Mouse (Mus musculus): ENCODE results near the gene Plekhg1. TPM values are rescaled to one million over a fixed set of nuclear protein-coding genes. Genes with fewer than 3 reads are reported as not detected.

Gene Plekhg1
- polyA plus RNA-seq, 1 experiment, result 18.9 TPM

DNA sequence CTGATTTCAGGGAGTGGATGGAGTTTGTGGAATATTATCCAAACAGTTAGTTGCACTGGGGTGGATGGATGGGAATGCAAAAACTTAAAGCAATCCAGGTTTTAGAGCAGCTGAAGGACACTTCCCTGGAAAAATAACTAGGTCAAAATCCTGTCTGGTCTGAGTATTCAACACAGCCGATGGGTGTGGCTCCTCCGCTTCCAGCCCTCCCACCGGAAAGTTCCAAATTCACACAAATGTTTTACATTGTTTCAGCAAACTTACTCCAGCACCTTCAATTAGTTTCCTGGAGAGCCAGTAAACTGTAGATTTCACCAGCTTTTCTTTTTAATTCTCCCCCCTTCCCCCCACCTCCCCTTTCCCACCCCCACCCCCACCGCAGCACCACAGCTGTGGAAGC lies 45.2 kb downstream of the Plekhg1 start:
- H3K27ac ChIP-seq (ENCODE audit: insufficient read depth, low read length), result no peak overlapping the region
- H3K4me3 ChIP-seq (ENCODE audit: low read depth, low read length), result no peak overlapping the region
- no peak for TF ChIP-seq CTCF (IDR thresholded peaks at IDR 0.05; ENCODE audit: low read depth, low read length)
- no peak overlapping the region for H3K9ac ChIP-seq (ENCODE audit: low read depth, poor library complexity, severe bottlenecking)
- H3K27me3 ChIP-seq (ENCODE audit: control insufficient read depth, insufficient read depth, low read length, poor library complexity, severe bottlenecking), result no peaks in the 10 kb centered on the region
- H3K36me3 ChIP-seq (ENCODE audit: control insufficient read depth, insufficient read depth, low read length, poor library complexity, severe bottlenecking), result no peaks in the 10 kb centered on the region
- peaks cover 3% of the 10 kb centered on the region for H3K4me1 ChIP-seq (ENCODE audit: control insufficient read depth, insufficient read depth, low read length)
- no peaks in the 10 kb centered on the region for H3K9me3 ChIP-seq (replicated peaks; ENCODE audit: control insufficient read depth, insufficient read depth, low read length, poor library complexity, severe bottlenecking)

DNA sequence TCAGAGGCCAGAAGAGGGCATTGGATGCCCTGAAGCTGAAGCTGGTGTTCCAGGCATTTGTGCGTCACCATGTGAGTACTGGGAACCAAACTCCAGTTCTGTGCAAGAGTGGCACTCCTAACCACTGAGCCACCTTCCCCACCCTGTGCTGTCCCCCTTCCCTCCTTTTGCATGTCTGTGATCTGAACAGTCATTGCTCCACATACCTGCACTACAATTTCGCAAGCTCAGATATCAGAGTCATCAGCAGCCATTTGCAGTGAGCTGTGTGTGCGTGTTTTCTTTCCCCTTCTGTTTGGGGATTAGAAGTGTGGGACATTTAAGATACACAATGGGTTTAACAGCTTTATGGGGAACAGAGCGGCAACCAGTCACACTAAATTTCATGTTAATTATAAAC lies 46.4 kb downstream of the Plekhg1 start:
- Histone ChIP-seq H3K4me3 (ENCODE audit: low read depth, low read length) (no peak overlapping the region), H3K4me1 (ENCODE audit: control insufficient read depth, insufficient read depth, low read length) (peaks cover 3% of the 10 kb centered on the region), H3K36me3 (ENCODE audit: control insufficient read depth, insufficient read depth, low read length, poor library complexity, severe bottlenecking) (no peaks in the 10 kb centered on the region), H3K27ac (ENCODE audit: insufficient read depth, low read length) (no peak overlapping the region), H3K9ac (ENCODE audit: low read depth, poor library complexity, severe bottlenecking) (no peak overlapping the region), H3K9me3 (replicated peaks; ENCODE audit: control insufficient read depth, insufficient read depth, low read length, poor library complexity, severe bottlenecking) (no peaks in the 10 kb centered on the region), H3K27me3 (ENCODE audit: control insufficient read depth, insufficient read depth, low read length, poor library complexity, severe bottlenecking) (no peaks in the 10 kb centered on the region)
- TF ChIP-seq POLR2A (IDR thresholded peaks at IDR 0.05; ENCODE audit: insufficient read depth, low read length) (no peak), CTCF (IDR thresholded peaks at IDR 0.05; ENCODE audit: low read depth, low read length) (no peak), EP300 (IDR thresholded peaks at IDR 0.05; ENCODE audit: insufficient read depth, low read depth, low read length) (no peak)

DNA sequence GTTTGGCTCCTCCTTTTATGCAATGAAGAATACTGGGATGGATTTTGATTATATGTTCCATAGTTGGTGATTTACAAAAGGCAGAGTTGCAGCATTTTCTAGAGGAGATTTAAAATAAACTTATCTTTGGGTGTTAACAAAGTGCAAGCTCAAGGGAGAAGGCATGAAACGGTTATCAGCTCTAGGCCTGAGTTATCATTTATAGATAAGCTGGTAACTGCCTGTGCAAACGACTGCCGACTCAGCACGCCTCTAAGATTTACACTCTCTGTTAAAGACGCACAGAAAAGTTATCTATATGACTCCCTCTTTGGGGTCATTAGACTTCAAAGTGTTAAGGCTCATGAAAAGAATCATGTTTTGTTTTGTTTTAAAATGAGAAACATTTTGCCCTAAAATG lies 46.8 kb downstream of the Plekhg1 start:
- no peak overlapping the region for H3K9ac ChIP-seq (ENCODE audit: low read depth, poor library complexity, severe bottlenecking)
- H3K9me3 ChIP-seq (replicated peaks; ENCODE audit: control insufficient read depth, insufficient read depth, low read length, poor library complexity, severe bottlenecking), result no peaks in the 10 kb centered on the region
- no peaks in the 10 kb centered on the region for H3K36me3 ChIP-seq (ENCODE audit: control insufficient read depth, insufficient read depth, low read length, poor library complexity, severe bottlenecking)
- no peak overlapping the region for H3K4me3 ChIP-seq (ENCODE audit: low read depth, low read length)
- no peak overlapping the region for H3K27ac ChIP-seq (ENCODE audit: insufficient read depth, low read length)
- H3K27me3 ChIP-seq (ENCODE audit: control insufficient read depth, insufficient read depth, low read length, poor library complexity, severe bottlenecking), result no peaks in the 10 kb centered on the region
- H3K4me1 ChIP-seq (ENCODE audit: control insufficient read depth, insufficient read depth, low read length), result peaks cover 3% of the 10 kb centered on the region
- TF ChIP-seq EP300 (IDR thresholded peaks at IDR 0.05; ENCODE audit: insufficient read depth, low read depth, low read length) (no peak), CTCF (IDR thresholded peaks at IDR 0.05; ENCODE audit: low read depth, low read length) (no peak), POLR2A (IDR thresholded peaks at IDR 0.05; ENCODE audit: insufficient read depth, low read length) (no peak)

DNA sequence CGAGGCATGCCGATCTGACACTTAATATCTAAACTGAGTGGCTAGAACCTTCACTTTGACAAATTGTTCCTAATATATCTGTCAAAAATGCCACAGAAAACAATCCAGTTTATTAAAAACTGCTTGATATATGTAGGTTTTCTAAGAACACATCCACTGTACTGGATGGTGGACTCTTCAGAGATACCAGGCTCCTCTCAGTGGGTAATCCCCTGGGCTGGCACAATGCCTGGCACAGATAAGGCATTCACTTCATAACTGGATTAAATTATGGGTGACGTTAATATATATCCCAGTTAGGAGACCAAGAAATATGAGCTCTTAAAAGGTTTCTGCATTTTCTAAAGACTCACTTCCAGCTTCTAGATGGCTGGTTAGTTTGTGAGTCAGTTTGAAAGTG lies 53.7 kb downstream of the Plekhg1 start:
- no peaks in the 10 kb centered on the region for H3K4me1 ChIP-seq (ENCODE audit: control insufficient read depth, insufficient read depth, low read length)
- H3K9ac ChIP-seq (ENCODE audit: low read depth, poor library complexity, severe bottlenecking), result no peak overlapping the region
- no peak overlapping the region for H3K27ac ChIP-seq (ENCODE audit: insufficient read depth, low read length)
- no peaks in the 10 kb centered on the region for H3K9me3 ChIP-seq (replicated peaks; ENCODE audit: control insufficient read depth, insufficient read depth, low read length, poor library complexity, severe bottlenecking)
- no peak for TF ChIP-seq CTCF (IDR thresholded peaks at IDR 0.05; ENCODE audit: low read depth, low read length)
- TF ChIP-seq EP300 (IDR thresholded peaks at IDR 0.05; ENCODE audit: insufficient read depth, low read depth, low read length), result no peak
- TF ChIP-seq POLR2A (IDR thresholded peaks at IDR 0.05; ENCODE audit: insufficient read depth, low read length), result no peak
- H3K4me3 ChIP-seq (ENCODE audit: low read depth, low read length), result no peak overlapping the region
- no peaks in the 10 kb centered on the region for H3K36me3 ChIP-seq (ENCODE audit: control insufficient read depth, insufficient read depth, low read length, poor library complexity, severe bottlenecking)
- no peaks in the 10 kb centered on the region for H3K27me3 ChIP-seq (ENCODE audit: control insufficient read depth, insufficient read depth, low read length, poor library complexity, severe bottlenecking)

DNA sequence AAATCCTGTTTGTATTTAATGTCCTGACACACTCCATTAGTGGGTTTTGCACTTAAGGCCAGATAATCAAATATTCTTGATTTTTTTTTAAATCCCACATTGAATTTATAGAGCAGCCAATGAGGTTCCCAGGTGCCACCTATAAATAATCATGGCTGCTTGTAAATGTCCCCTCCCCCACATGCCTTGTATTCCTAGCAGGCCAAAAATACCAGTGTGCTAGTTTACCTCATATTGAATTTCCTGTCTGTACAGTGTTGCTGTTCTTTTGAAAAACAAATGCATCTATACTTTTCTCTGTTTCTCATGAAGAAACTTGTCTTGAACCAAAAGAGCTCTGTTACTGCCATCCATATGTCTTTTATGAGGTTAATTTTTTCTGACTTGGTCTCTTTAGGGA lies 59.3 kb downstream of the Plekhg1 start:
- no peaks in the 10 kb centered on the region for H3K36me3 ChIP-seq (ENCODE audit: control insufficient read depth, insufficient read depth, low read length, poor library complexity, severe bottlenecking)
- TF ChIP-seq POLR2A (IDR thresholded peaks at IDR 0.05; ENCODE audit: insufficient read depth, low read length), result no peak
- no peak for TF ChIP-seq EP300 (IDR thresholded peaks at IDR 0.05; ENCODE audit: insufficient read depth, low read depth, low read length)
- TF ChIP-seq CTCF (IDR thresholded peaks at IDR 0.05; ENCODE audit: low read depth, low read length), result no peak

DNA sequence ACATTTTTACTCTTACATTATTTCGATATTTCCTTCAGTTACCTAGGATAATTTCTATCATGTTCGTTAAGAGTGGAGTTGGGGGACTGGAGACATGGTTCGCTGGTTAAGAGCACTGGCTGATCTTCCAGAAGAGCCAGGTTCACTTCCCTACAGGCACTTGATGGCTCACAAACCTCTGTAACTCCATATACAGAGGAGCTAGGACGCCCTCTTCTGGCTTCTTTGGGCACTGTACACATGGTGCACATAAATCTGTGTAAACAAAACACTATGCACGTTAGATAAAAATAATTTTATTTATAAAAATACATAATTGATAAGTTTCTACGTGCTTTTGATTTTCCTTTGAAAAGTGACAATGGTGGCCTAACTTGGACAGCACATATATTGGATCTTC lies 61.1 kb downstream of the Plekhg1 start:
- Histone ChIP-seq H3K4me3 (ENCODE audit: low read depth, low read length) (no peak overlapping the region), H3K9ac (ENCODE audit: low read depth, poor library complexity, severe bottlenecking) (no peak overlapping the region), H3K9me3 (replicated peaks; ENCODE audit: control insufficient read depth, insufficient read depth, low read length, poor library complexity, severe bottlenecking) (no peaks in the 10 kb centered on the region), H3K36me3 (ENCODE audit: control insufficient read depth, insufficient read depth, low read length, poor library complexity, severe bottlenecking) (no peaks in the 10 kb centered on the region), H3K4me1 (ENCODE audit: control insufficient read depth, insufficient read depth, low read length) (no peaks in the 10 kb centered on the region), H3K27ac (ENCODE audit: insufficient read depth, low read length) (no peak overlapping the region), H3K27me3 (ENCODE audit: control insufficient read depth, insufficient read depth, low read length, poor library complexity, severe bottlenecking) (no peaks in the 10 kb centered on the region)
- peak; percentile 3 for TF ChIP-seq CTCF (IDR thresholded peaks at IDR 0.05; ENCODE audit: low read depth, low read length)
- no peak for TF ChIP-seq POLR2A (IDR thresholded peaks at IDR 0.05; ENCODE audit: insufficient read depth, low read length)

More for the DNA sequence above, 59.3 kb downstream of the Plekhg1 start:
- Histone ChIP-seq H3K27ac (ENCODE audit: insufficient read depth, low read length) (no peak overlapping the region), H3K9ac (ENCODE audit: low read depth, poor library complexity, severe bottlenecking) (no peak overlapping the region), H3K9me3 (replicated peaks; ENCODE audit: control insufficient read depth, insufficient read depth, low read length, poor library complexity, severe bottlenecking) (no peaks in the 10 kb centered on the region), H3K27me3 (ENCODE audit: control insufficient read depth, insufficient read depth, low read length, poor library complexity, severe bottlenecking) (no peaks in the 10 kb centered on the region), H3K4me3 (ENCODE audit: low read depth, low read length) (no peak overlapping the region), H3K4me1 (ENCODE audit: control insufficient read depth, insufficient read depth, low read length) (no peaks in the 10 kb centered on the region)

All from ES-Bruce4 (cell line).